1 mouse cellular context compared by ENCODE assay signal in genomic region chr9:45417245-45417644, GRCm38 (mm10).
A peak's percentile ranks its signal among the peaks of the same experiment; 100 is the strongest.
TF ChIP-seq lines count a peak whose summit lies in the region.

No protein-coding gene starts in this region.

TF ChIP-seq in CH12.LX, 34 proteins besides CTCF, POLR2A, EP300 and RAD21 (continued from another document):
- TF ChIP-seq JUND (conservative IDR thresholded peaks at IDR 0.05; ENCODE audit: low read depth, low read length) (peak; percentile 24; the same call in 1 of the 2 replicates), ZC3H11A (IDR thresholded peaks at IDR 0.05; ENCODE audit: low read depth, low read length) (peak; percentile 18; the same call in 1 of the 2 replicates), MAX (IDR thresholded peaks at IDR 0.05; ENCODE audit: low read length) (peak; percentile 48; the same call in 1 of the 2 replicates), BHLHE40 (IDR thresholded peaks at IDR 0.05; ENCODE audit: low read depth, low read length) (peak; percentile 61), IRF4 (IDR thresholded peaks at IDR 0.05; ENCODE audit: low read depth, low read length) (peak; percentile 87), GABPA (IDR thresholded peaks at IDR 0.05; ENCODE audit: insufficient replicate concordance, low read depth, low read length) (no peak), NELFE (IDR thresholded peaks at IDR 0.05; ENCODE audit: low read depth, low read length) (no peak), MAZ (IDR thresholded peaks at IDR 0.05; ENCODE audit: low read depth, low read length) (no peak), MEF2A (IDR thresholded peaks at IDR 0.05; ENCODE audit: borderline replicate concordance, low read depth, low read length) (no peak)
